Mouse (Mus musculus) CD4-positive helper T cell, adult 2 months (primary cell): ENCODE data around the gene Fyn.

Experiments
- DNase-seq: peaks from one replicate; pipeline ENCODE4 v3.0.0-alpha.2; 2012; ENCODE audit warnings: low read depth, missing footprints, low spot score

Gene Fyn

DNA sequence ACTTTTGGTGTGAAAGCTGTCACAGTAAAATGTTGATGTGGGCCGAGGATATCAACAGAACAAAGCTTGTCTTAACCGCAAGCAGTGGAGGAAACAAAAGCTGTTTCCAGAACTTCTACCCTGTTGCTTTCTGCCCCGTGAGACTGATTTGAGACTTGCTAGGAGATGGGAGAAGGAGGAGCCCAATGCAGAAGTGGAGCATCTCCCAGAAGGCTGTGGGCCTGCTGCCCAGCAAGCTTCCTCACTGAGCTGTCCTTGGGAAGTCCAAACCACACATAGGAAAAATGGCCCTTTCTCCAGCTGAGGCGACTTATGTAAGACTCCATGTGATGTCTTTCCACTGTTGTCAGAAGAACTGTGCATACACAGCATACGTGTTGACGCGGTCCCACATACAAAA is 101.7 kb downstream of the Fyn start:
- peak; percentile 76 for DNase-seq

DNA sequence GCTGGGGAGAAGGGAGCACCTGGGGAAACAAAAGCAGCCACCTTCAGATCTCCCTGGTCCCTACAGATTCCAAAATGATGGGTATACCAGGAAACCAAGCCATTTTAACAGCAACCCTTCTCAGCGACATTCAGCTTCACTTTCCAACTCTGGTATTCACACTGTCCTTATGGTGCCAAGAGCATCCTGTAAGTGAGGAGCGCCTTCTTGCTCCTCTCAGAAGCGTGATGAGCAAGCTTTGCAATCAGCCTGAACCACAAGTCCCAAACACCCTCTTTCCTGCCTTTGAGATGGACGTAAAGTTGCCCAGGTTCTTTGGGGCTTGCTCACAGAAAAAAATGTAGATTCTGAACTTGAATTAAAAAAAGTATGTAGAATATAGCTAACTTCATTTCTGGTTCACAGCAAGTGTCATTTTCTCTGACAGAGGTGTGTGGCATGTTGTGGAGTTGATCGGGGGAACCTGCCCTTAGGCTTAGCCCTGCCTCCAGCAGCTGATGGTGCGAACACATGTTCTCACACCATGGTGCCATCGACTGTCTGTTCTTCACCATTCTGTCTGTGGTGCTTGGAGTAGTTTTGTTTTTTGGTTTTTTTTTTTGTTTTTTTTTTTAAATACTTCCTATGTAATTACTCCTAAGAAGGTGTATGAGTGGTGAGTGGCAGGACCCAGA is 102.5 kb downstream of the Fyn start:
- DNase-seq: no peak

DNA sequence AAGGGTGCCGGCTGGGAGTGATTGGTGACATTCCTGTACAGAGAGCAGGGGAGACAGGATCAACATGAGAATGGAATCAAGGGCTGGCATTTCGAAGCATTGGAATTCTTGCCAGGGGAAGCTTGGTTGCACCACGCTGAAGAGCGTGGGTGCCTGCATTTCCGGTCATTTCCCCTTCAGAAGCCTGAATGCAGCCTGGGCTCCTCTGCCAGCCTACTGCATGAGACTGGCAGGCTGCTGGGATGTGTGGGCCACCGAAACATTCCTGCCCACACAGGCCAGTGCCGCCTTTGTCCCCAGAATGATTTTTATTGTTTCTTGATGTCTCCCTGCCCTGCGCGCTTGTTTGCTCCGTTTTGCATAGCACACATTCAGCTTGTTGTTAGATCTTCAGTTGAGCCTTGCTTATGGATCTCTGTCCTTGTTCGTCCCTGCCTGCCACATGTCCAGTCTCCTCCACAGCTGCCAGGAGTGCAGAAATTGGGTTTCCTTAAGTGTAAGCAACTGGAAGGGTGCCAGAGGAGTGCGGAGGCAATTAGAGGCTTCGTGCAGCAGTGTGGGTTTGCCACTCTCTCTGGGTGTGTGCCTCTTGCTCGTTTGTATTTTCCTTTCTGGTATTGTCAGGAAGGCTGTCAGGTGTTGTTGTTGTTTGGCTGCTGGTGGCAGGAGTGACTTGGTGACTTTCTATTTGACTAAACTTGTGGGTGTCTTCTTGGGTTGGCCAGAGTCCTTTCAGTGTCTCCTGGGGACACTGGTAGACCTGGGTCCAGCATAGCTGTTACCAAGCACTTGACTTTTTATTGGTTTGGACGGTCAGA is 103.3 kb downstream of the Fyn start:
- DNase-seq: peak; percentile 65

DNA sequence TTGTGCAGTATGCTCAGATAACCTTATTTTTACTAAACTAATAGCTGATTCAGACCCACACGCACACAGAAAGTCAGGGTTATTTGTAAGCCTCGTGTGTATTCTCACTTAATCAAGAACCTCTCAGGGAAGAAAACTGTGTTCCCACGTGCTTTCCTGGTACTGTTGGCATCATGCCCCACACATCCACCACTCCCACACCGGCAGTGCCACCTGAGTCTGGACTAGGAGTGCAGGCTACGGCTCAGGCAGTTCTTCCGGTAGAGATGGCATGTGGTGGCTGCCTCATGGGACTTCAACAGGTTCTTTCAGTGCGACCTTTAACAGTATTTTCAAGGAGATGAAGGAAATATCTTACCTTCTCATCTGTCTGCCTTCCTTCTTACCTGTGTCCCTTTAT is 104.3 kb downstream of the Fyn start:
- peak; percentile 52 for DNase-seq

DNA sequence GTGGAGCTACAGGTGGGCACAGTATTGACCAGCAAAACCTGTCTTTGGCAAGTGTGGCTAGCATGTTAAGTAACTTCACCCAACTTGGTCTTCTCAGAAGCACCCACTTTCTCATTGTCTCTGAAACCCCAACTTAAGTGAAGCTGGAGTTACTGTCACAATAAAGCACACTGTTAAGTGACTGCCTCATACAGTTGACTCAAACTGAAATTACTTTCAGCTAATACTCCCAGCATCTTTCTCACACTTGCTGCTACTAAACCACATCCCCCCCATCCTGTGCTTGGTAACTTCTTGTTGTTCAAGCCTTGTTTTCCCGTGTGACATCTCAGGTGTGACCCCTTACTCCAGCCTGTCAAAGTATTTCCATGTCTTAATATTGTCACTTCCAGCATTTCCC is 110.7 kb downstream of the Fyn start:
- peak; percentile 76 for DNase-seq

DNA sequence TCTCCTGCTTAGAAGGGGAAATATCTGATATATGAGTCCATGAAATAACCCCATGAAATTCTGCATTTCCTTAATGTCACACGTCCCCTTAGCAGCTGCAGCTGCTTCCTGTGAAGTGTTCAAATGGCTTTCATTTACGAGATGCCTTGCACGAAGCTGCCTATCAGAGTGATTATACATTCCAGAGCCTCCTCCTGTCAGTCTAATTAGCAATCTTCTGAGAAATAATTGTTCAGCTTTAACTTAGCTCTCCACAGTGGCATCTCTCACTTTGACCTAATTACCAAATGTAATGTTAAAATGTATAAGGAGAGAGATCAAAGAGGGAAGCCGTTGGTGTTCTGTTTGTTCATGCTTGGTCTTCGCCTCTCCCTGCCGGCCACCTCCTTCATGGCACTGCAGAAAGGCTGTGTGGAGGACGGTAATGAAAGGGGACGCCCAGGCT is 115.7 kb downstream of the Fyn start:
- peak; percentile 46 for DNase-seq

DNA sequence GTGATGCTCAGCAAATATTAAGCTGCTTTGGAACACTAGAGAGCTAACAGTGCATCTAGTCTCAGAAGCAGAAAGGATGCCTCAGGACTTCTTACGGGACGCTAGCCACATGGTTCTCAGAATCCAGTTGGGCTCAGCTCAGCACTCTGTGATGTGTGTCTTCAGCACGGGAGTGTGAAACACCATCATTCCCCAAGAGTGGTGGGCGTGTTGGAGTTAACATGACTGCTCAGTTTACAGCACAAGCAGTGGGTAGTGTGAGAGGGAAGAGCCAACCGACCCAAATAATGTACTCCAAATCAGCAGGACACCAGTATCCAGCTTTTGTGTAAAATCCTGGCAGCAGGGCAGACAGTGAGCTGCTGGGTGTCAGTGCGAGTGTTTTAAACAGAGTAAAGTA is 116.2 kb downstream of the Fyn start:
- DNase-seq: no peak

DNA sequence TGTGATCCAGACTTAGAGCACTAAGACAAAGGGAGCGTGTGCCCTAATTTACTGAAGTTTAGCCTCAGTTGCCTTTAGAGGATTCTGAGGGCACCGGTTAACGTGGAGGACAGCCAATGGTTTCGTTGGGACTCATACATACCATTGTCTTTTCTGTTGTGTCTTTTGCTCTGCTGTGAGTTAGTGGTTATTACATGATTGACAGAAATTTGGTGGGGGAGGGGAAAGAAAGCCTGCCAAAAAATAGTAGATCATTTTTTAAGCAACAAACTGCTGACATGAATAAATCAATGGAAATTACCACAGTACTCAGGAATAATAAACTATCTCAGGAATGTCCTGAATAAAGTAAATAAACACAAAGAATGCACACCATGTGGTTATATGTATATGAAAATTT is 117.3 kb downstream of the Fyn start:
- no peak for DNase-seq

DNA sequence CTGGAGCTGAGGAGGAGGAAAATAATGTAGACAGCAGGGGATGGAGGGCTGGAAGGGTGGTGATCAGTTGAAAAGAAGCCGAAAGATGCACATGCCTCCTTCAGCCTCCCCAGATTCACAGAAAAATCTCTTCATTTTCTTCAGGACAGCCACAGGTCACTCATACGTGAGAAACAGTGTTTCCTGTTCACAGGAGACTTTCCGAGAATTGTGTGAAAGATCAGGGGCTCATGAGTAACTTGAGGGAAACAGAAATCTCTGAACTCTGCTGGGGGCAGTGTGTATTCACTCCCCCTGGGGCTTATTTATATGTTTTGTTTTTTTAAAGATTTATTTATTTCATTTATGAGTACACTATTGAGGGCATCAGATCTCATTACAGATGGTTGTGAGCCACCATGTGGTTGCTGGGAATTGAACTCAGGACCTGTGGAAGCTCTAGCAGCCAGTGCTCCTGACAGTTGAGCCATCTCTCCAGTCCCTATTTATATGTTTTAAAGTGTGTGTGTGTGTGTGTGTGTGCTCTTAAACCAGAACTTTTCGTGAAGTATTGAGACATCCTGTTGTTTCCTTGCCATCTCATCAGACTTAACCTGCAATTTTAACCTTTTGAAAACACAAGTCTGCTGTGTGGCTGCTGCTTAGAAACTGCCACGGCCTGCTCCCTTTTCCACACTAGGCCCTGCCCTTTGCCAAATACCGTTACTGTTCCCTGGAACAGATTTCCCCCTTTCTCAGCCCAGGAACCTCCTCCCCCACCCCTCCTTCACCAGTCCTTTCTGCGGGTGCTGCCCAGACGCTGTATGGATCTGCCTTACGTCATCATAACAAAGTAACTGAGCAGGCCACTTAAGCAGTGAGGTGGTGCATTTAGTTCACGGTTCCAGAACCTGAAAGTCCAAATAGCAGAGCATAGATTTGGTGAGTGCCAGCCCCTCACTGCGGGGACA is 118.1 kb downstream of the Fyn start:
- DNase-seq: peak; percentile 45

DNA sequence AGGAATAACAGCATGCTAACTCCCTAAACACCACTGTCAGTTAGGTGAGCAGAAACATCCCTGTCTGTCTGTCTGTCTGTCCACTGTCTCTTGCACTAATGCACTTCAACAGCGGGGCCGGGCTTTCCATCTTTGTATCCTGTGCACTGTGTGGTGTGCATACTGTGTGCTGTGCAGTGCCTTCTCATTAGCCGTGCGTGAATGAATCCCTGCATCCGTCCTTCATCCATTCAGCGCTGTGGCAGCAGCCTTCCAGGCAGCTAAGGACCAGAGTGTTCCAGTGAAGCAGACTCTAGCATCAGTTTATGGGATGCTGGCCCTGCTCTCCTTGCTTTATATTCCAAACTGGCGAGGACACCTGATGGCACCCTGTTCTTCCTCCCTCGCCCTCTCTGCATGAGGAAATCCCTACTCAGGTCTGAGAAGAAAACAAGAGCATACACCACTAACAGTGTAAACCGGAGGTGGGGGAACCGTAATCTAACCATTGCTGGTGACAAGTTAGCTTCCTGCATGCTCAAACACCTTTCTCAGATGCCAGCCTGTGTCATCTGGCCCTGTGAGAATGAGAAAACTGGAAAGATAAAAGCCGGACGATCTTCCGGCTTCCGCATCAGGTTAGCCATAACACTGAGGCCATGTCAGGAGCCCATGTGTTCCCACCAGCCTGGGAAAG is 119.2 kb downstream of the Fyn start:
- peak; percentile 68 for DNase-seq

DNA sequence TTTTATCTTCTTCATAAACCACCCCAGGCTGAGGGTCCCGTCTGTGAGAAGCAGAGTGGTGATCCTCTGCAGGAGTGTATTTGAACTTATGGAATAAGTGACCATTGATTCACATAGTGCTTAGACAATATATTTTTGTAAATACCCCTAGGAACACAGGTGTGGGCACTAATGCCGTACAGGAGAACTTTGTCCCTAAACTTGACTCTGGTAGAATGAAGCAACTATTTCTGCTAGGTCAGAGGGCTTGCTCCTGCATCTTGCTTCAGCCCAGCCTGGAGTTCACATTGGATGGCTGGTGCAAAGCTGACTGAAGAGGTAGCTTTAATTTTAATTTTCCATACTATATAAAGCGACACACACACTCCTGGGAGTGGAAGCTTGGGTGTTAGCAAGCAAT is 119.9 kb downstream of the Fyn start:
- DNase-seq: no peak

DNA sequence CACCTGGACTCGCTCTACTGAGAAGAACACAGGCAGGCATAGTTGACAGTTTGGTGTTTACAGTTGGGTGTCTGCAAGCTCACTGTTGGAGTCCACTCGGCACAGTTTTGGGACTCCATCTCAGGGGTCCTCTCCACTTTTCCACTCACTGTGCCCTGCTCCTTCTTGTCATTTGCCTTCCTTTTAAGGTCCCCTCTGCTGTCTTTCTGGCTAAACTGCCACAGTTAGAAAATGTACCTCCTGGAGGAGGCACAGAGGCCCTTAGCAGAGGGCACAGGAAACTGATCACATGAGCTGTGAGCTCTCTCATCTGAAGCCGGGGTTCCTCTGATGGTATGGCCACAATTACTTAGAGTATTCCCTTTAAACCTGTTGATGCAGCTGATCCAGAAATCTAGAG is 120.3 kb downstream of the Fyn start:
- peak; percentile 53 for DNase-seq

DNA sequence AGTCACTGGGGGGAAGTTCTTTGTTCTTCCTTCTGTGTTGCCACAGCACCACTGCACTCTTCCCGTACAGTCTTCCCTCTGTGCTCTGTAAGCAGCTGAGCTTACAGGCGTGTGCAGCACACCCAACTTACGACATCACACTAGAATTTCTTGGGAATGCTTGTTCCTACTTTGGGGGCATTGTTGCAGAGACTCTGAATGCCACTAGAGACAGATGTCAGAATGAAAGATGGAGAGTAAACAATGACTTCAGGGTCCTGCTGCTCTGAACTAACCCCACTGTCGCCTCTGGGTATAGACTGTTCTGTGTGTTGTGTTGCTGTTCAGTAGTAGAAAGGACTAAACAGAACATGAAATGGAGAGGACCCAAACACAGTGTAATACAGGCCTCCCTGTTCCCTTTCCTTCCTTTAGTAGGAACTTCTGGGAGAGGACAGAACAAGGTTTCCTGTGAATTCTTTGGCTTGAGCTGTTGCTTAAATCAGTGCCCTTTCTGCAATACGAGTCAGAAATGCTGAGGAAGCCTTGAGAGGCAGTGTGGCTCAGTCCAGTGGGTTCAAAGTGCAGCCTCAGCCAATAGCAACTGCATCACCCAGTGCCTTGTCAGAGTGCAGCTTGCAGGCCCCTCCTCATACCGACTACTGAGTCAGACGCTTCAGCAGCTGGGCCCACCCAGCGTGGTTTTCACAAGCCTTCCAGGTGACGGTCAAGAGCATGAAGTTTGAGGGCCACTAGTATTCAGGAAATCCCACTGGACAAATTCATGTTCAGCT is 121.9 kb downstream of the Fyn start:
- DNase-seq: no peak

DNA sequence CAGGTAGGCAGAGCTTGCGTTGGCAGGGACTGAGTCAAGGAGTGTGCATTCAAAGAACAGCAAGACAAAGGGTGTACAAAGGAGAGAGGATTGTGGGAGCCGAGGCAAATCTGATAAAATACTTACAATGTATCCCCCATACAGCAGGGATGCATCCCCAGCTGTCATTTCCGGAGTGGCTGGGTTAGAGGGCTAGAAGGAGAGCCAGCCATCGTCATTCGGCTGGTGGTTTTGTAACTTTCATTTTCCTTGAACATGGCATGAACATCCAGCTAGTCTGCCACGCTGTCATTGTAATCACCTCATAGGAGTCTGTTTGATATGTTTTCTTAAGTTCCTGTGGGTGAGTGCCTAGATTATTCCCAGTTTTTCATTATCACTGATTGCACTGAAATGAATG is 123.5 kb downstream of the Fyn start:
- peak; percentile 70 for DNase-seq

DNA sequence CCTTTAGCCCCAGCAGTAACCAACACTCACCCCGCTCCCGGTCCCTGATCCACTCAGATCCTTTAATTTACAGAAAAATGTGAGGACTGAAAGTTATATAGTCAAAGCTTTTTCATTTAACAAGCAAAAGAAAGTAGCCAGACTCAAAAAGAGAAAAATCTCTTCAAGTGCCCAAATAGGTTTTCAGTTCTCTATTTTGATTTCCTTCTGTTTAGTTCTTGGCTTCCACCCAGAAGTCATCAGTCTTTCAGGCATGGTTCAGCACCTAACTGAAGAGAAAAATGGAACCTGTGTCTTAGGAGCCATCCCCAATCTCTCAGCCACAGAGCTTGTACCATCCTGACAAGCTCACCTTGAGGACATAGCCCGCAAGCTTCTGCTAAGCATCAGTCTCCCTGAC is 124.4 kb downstream of the Fyn start:
- DNase-seq: no peak

DNA sequence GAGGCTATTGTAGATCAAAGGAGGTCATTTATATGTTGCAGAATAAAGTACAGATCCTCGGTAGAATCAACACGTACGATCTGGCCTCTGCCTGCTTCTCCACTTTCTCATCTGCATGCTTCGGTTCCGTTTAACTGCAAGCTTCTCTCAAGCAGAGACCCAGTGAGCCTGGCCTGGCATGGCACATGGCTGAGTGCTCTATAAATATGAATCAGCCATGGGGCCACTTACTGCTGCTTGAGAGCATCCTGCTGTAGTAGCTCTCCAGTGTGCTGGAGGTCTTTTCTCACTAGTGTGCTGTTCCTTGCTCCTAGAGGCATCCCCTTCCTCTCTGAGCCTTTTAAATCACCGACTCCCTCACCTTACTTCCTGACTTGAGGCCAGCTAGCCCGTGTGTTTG is 130.0 kb downstream of the Fyn start:
- no peak for DNase-seq

DNA sequence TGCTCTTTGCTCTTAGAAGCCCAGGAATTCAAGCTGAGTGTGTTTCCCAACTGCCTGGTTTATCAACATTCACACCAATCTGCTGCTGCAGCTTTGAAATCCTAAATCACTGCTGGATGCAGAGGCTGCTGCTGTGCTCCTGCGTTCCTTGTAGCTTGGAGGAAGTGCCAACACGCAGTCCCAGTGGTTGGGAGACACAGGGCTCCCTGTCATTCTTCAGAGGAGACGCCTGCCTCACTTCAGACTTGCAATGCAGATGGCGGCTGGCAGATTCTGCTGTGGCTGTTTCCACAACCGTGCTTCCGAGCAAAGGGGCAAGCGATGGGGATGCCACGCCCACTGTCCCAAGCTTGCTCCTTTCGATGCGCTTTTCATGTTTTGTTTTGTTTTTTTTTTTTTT is 132.9 kb downstream of the Fyn start:
- no peak for DNase-seq

DNA sequence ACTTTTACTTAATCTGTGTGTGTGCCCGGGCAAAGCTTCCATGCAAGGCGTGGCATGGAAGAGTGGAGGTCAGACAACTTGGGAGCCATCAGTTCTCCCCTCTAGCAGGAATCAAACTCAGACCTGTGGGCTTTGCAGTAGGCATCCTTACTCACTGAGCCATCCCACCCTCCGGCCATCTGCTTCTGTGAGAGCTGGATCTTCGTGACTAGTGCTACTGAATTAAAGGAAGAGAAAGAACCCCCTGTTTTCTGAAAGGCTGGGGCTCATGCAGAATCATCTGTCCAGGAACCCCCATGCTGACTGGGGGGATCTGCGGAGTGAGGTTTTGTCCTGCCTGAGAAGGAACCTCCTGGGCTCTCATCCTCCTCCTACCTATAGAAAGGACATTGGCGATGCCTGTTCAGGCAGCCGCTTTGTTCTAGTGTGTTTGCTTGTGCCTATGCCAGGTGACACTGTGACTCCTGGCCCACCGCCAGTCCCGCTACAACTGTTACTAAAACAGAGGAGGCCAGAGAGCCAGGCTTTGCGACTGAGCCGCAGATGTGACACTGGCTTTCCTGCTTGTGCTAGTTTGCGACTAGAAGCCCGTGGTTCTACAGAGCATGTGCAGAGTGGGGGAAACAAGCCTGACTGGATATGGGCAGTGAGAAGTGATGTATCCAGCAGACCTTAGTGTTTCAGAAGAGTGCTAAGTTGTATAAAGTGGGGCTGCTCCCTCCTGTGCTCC is 133.5 kb downstream of the Fyn start:
- peak; percentile 62 for DNase-seq

DNA sequence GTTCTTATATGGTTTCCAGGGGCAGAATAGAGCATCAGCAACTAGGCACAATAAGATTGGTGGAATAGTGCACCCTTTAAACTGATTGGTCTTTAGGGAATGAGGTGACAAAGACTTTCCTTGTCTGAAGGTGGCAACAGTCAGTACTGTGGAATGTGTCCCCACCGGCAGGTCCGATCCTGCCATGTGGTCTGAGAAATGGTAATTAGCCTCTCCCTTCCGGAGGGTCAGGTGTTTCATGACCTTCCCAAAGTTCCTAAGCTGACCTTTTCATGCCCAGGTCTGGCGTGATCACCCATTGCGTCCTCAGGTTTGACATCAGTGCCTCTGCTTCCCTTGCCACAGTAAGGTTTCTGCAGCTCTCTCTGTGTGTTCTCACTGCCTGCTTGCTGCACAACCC is 134.7 kb downstream of the Fyn start:
- DNase-seq: no peak

DNA sequence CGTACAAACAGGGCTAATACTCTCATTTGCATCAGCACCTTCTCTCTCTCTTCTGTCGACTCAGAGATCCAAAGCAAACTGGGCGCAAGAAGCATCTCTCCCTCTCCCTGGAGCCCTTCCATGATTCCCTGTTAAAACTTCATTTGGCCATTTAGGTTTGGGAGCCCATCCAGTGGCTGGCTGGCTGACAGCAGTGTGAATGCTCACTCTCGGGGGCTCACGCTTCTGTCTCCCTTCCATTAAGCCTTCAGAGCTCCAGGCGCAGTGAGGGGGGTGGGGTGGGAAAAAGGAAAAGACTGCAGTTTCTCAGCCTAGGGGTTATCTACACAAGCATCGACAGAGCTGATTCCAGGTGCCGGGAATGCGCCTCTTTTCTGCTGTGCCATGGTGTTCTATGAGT is 136.4 kb downstream of the Fyn start:
- no peak for DNase-seq
